Mouse (Mus musculus) large intestine, adult 2 months (tissue): ENCODE results near the gene Dst. TPM values are rescaled to one million over a fixed set of nuclear protein-coding genes. Genes with fewer than 3 reads are reported as not detected.

Experiments
- DNase-seq: peaks from one replicate; pipeline ENCODE4 v3.0.0-alpha.2; 2012; ENCODE audit warnings: low read depth, low spot score
- WGBS: fragments of 180-500 bp; shearing (Covaris S2); methylation state at CpG from one replicate; pipeline ENCODE4 v1.1.7; 2018; 5-methylcytosine and 5-hydroxymethylcytosine counted together
- polyA plus RNA-seq: library from polyadenylated mRNA; depleted of rRNA; stranded (reverse); fragments of >200 nt; gene quantifications from 2 replicates; pipeline ENCODE4 v1.2.3, GENCODE M21; 2012

Gene Dst
- polyA plus RNA-seq, 1 experiment, result 16.3 TPM

- WGBS, result 69% methylated on average over 7 of the region's 7 CpGs
- DNase-seq, result no peak
These were observed 14.9 kb downstream of the Dst start for GRCm38 (mm10) chr1:33922975-33923374.

GRCm38 (mm10) chr1:33925283-33925682, 17.3 kb downstream of the Dst start:
- DNase-seq, result no peak
- 34% methylated on average over 3 of the region's 3 CpGs for WGBS

- no peak for DNase-seq
- WGBS, result 86% methylated on average over 7 of the region's 7 CpGs
These were observed 19.4 kb downstream of the Dst start for GRCm38 (mm10) chr1:33927466-33927865.

- 81% methylated on average over 8 of the region's 8 CpGs for WGBS
- DNase-seq, result no peak
These were observed 23.8 kb downstream of the Dst start for GRCm38 (mm10) chr1:33931791-33932190.

GRCm38 (mm10) chr1:33932196-33932595, 24.2 kb downstream of the Dst start:
- DNase-seq, result no peak
- WGBS, result 96% methylated on average over 3 of the region's 3 CpGs

GRCm38 (mm10) chr1:33932845-33933499, 24.9 kb downstream of the Dst start:
- WGBS, result 81% methylated on average over 14 of the region's 14 CpGs

GRCm38 (mm10) chr1:33935946-33936345, 27.9 kb downstream of the Dst start:
- DNase-seq, result no peak
- WGBS, result 85% methylated on average over 3 of the region's 3 CpGs

More at GRCm38 (mm10) chr1:33932845-33933499, 24.9 kb downstream of the Dst start:
- DNase-seq, result no peak

- no peak for DNase-seq
- 57% methylated on average over 5 of the region's 5 CpGs for WGBS
These were observed 31.8 kb downstream of the Dst start for GRCm38 (mm10) chr1:33939828-33940227.

- DNase-seq, result no peak
- WGBS, result 80% methylated on average over 11 of the region's 11 CpGs
These were observed 32.4 kb downstream of the Dst start for GRCm38 (mm10) chr1:33940364-33940928.

- no peak for DNase-seq
- 78% methylated on average over 8 of the region's 8 CpGs for WGBS
These were observed 34.6 kb downstream of the Dst start for GRCm38 (mm10) chr1:33942638-33943037.

- no peak for DNase-seq
- WGBS, result 84% methylated on average over 2 of the region's 2 CpGs
These were observed 35.9 kb downstream of the Dst start for GRCm38 (mm10) chr1:33943943-33944342.

GRCm38 (mm10) chr1:33944977-33945750, 37.1 kb downstream of the Dst start:
- WGBS, result 49% methylated on average over 17 of the region's 17 CpGs
- DNase-seq, result no peak

- DNase-seq, result no peak
- WGBS, result 88% methylated on average over 6 of the region's 6 CpGs
These were observed 37.7 kb downstream of the Dst start for GRCm38 (mm10) chr1:33945756-33946155.

GRCm38 (mm10) chr1:33946601-33947395, 38.8 kb downstream of the Dst start:
- WGBS, result 46% methylated on average over 12 of the region's 12 CpGs
- DNase-seq, result no peak

- WGBS, result 73% methylated on average over 6 of the region's 6 CpGs
- DNase-seq, result no peak
These were observed 39.8 kb downstream of the Dst start for GRCm38 (mm10) chr1:33947838-33948237.

- 86% methylated on average over 5 of the region's 5 CpGs for WGBS
- no peak for DNase-seq
These were observed 40.5 kb downstream of the Dst start for GRCm38 (mm10) chr1:33948511-33948910.

- DNase-seq, result no peak
- 94% methylated on average over 6 of the region's 6 CpGs for WGBS
These were observed 47.6 kb downstream of the Dst start for GRCm38 (mm10) chr1:33955626-33956025.

- WGBS, result 56% methylated on average over 8 of the region's 8 CpGs
- DNase-seq, result no peak
These were observed 52.4 kb downstream of the Dst start for GRCm38 (mm10) chr1:33960439-33960838.

- WGBS, result 12% methylated on average over 5 of the region's 5 CpGs
These were observed 56.6 kb downstream of the Dst start for GRCm38 (mm10) chr1:33964643-33965042.

GRCm38 (mm10) chr1:33965824-33966223, 57.8 kb downstream of the Dst start:
- DNase-seq, result no peak
- WGBS, result 82% methylated on average over 4 of the region's 4 CpGs

More at GRCm38 (mm10) chr1:33964643-33965042, 56.6 kb downstream of the Dst start:
- DNase-seq, result no peak
